In genomic region chr10:43331931-43332701, GRCm38 (mm10) we compare ENCODE assay signal across 8 mouse cellular contexts.
A peak's percentile ranks its signal among the peaks of the same experiment; 100 is the strongest.
DNase-seq lines count a peak whose midpoint lies in the region; ATAC-seq lines count a peak whose summit lies in the region.

No protein-coding gene starts in this region.

- H3K27ac ChIP-seq in forebrain, embryonic 11.5 days (ENCODE audit: low read depth, low read length) = peak overlapping the region; percentile 44; the same call in 1 of the 2 replicates
- no peak overlapping the region for H3K27ac ChIP-seq in forebrain, embryonic 10.5 days
- peak overlapping the region; percentile 72 for H3K27ac ChIP-seq in forebrain, embryonic 13.5 days
- H3K27ac ChIP-seq in midbrain, embryonic 13.5 days = peak overlapping the region; percentile 87

- WGBS in forebrain, embryonic 11.5 days = 45% methylated on average over 15 of the region's 15 CpGs
- 48% methylated on average over 15 of the region's 15 CpGs for WGBS in forebrain, embryonic 10.5 days
- 20% methylated on average over 15 of the region's 15 CpGs for WGBS in forebrain, embryonic 13.5 days
- WGBS in midbrain, embryonic 13.5 days = 13% methylated on average over 15 of the region's 15 CpGs

- no peak for DNase-seq in forebrain, embryonic 11.5 days (ENCODE audit: low spot score)
- no peak for DNase-seq in forebrain, embryonic 10.5 days (ENCODE audit: extremely low spot score, low spot score)
- DNase-seq in MN1 (ENCODE audit: low spot score) = peak; percentile 96
- DNase-seq in adrenal gland, postnatal 4 days (ENCODE audit: low spot score in 2 of 2) = no peak
- no peak for DNase-seq in heart, adult 18-20 months
- no peak for DNase-seq in lung, adult 18-20 months

- no peak overlapping the region for H3K4me3 ChIP-seq in forebrain, embryonic 11.5 days (ENCODE audit: low read depth, low read length)
- no peak overlapping the region for H3K4me3 ChIP-seq in forebrain, embryonic 10.5 days
- no peak overlapping the region for H3K4me3 ChIP-seq in forebrain, embryonic 13.5 days
- no peak overlapping the region for H3K4me3 ChIP-seq in midbrain, embryonic 13.5 days (replicated peaks)

- H3K27me3 ChIP-seq in forebrain, embryonic 11.5 days (ENCODE audit: control insufficient read depth, insufficient read depth, low read length) = no peaks in the 10 kb centered on the region
- no peaks in the 10 kb centered on the region for H3K27me3 ChIP-seq in forebrain, embryonic 10.5 days (ENCODE audit: poor library complexity, severe bottlenecking)
- H3K27me3 ChIP-seq in forebrain, embryonic 13.5 days = no peaks in the 10 kb centered on the region
- no peaks in the 10 kb centered on the region for H3K27me3 ChIP-seq in midbrain, embryonic 13.5 days

- no peak overlapping the region for H3K9ac ChIP-seq in forebrain, embryonic 11.5 days (ENCODE audit: low read length)
- no peak overlapping the region for H3K9ac ChIP-seq in forebrain, embryonic 13.5 days
- H3K9ac ChIP-seq in midbrain, embryonic 13.5 days (replicated peaks) = no peak overlapping the region; the same call in 1 of the 2 replicates

- no peak overlapping the region for H3K4me2 ChIP-seq in forebrain, embryonic 11.5 days (ENCODE audit: low read depth, low read length, severe bottlenecking)
- peak overlapping the region; percentile 6 for H3K4me2 ChIP-seq in forebrain, embryonic 13.5 days
- peak overlapping the region; percentile 28 for H3K4me2 ChIP-seq in midbrain, embryonic 13.5 days (replicated peaks)

- no peaks in the 10 kb centered on the region for H3K9me3 ChIP-seq in forebrain, embryonic 11.5 days (ENCODE audit: control insufficient read depth, low read length)
- no peaks in the 10 kb centered on the region for H3K9me3 ChIP-seq in forebrain, embryonic 10.5 days
- H3K9me3 ChIP-seq in forebrain, embryonic 13.5 days (replicated peaks) = no peaks in the 10 kb centered on the region
- no peaks in the 10 kb centered on the region for H3K9me3 ChIP-seq in midbrain, embryonic 13.5 days

- H3K36me3 ChIP-seq in forebrain, embryonic 11.5 days (ENCODE audit: control insufficient read depth, insufficient read depth, low read length) = no peaks in the 10 kb centered on the region
- no peaks in the 10 kb centered on the region for H3K36me3 ChIP-seq in forebrain, embryonic 10.5 days (replicated peaks)
- no peaks in the 10 kb centered on the region for H3K36me3 ChIP-seq in forebrain, embryonic 13.5 days (ENCODE audit: poor library complexity, severe bottlenecking)
- no peaks in the 10 kb centered on the region for H3K36me3 ChIP-seq in midbrain, embryonic 13.5 days

- H3K4me1 ChIP-seq in forebrain, embryonic 11.5 days (replicated peaks; ENCODE audit: control insufficient read depth, insufficient read depth, low read length) = peaks cover 4% of the 10 kb centered on the region; the same call in 1 of the 2 replicates
- H3K4me1 ChIP-seq in forebrain, embryonic 10.5 days = peaks cover 23% of the 10 kb centered on the region
- peaks cover 21% of the 10 kb centered on the region for H3K4me1 ChIP-seq in forebrain, embryonic 13.5 days
- H3K4me1 ChIP-seq in midbrain, embryonic 13.5 days (replicated peaks) = peaks cover 32% of the 10 kb centered on the region

- ATAC-seq in forebrain, embryonic 11.5 days (replicated peaks; ENCODE audit: low FRiP score) = no peak
- ATAC-seq in forebrain, embryonic 13.5 days = peak; percentile 70; the same call in 1 of the 2 replicates
- peak; percentile 91 for ATAC-seq in midbrain, embryonic 13.5 days
